ENCODE assay signal across 8 mouse cellular contexts in the genomic region with DNA sequence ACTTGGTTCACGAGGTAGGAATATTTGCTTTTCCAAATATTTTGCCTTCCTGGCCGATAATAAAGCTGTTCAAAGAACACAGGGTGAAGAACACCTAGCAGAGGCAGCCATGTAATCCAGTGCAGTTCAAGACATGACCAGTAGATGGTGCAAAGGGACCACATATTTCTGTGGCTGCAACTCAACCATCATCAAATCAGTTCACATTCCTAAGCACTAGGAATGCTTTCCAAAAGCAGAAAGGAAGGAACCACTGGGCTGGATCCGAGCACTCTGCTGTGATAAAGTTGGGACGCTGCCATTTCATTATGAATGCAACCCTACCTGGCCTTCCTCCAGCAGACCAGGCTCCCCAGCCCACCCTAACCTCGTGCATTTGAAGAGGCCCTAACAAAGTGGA.
DNase-seq lines count a peak whose midpoint lies in the region; ATAC-seq and TF ChIP-seq lines count a peak whose summit lies in the region.

No protein-coding gene starts in this region.

- no peak overlapping the region for H3K4me3 ChIP-seq in liver, adult 2 months (ENCODE audit: insufficient read depth, low read depth, low read length)
- no peak overlapping the region for H3K4me3 ChIP-seq in liver, embryonic 11.5 days (ENCODE audit: low read depth, low read length)
- H3K4me3 ChIP-seq in intestine, embryonic 15.5 days (replicated peaks) = no peak overlapping the region
- H3K4me3 ChIP-seq in midbrain, embryonic 16.5 days (ENCODE audit: low read depth, low read length) = no peak overlapping the region
- no peak overlapping the region for H3K4me3 ChIP-seq in spleen, adult 2 months (ENCODE audit: extremely low read depth, insufficient read depth, insufficient read length)

- no peak overlapping the region for H3K9ac ChIP-seq in liver, adult 2 months (ENCODE audit: low read depth, low read length)
- H3K9ac ChIP-seq in liver, embryonic 11.5 days (ENCODE audit: low read depth, low read length) = no peak overlapping the region
- no peak overlapping the region for H3K9ac ChIP-seq in intestine, embryonic 15.5 days
- no peak overlapping the region for H3K9ac ChIP-seq in midbrain, embryonic 16.5 days (ENCODE audit: low read depth, low read length)

- TF ChIP-seq POLR2A in liver, adult 2 months (IDR thresholded peaks at IDR 0.05; ENCODE audit: extremely low read depth, insufficient read depth, low read length) = no peak
- TF ChIP-seq POLR2A in spleen, adult 2 months (IDR thresholded peaks at IDR 0.05; ENCODE audit: low read depth, low read length) = no peak

- DNase-seq in liver, adult 2 months (ENCODE audit: extremely low read depth, low read depth, low spot score) = peak; percentile 58
- DNase-seq in liver, embryonic 11.5 days (ENCODE audit: low spot score) = no peak
- DNase-seq in cerebellum, postnatal 36 days = peak; percentile 74 to 92
- peak; percentile 83 to 94 for DNase-seq in frontal cortex, postnatal 36 days (ENCODE audit: low spot score in 2 of 2)
- DNase-seq in left cerebral cortex, postnatal 14 days (ENCODE audit: low spot score in 2 of 2) = peak; percentile 93 to 94
- DNase-seq in spleen, adult 2 months (ENCODE audit: low read depth in 1 of 2, low spot score in 2 of 2) = peak in 1 of 2 experiments; percentile 52

- TF ChIP-seq CTCF in liver, adult 2 months (IDR thresholded peaks at IDR 0.05; ENCODE audit: low read depth, low read length) = peak; percentile 50
- TF ChIP-seq CTCF in spleen, adult 2 months (IDR thresholded peaks at IDR 0.05; ENCODE audit: extremely low read depth, insufficient read depth, insufficient read length, insufficient replicate concordance) = peak; percentile 60; the same call in 1 of the 2 replicates

- H3K9me3 ChIP-seq in liver, embryonic 11.5 days (ENCODE audit: control insufficient read depth, low read length) = no peaks in the 10 kb centered on the region
- H3K9me3 ChIP-seq in intestine, embryonic 15.5 days = no peaks in the 10 kb centered on the region
- no peaks in the 10 kb centered on the region for H3K9me3 ChIP-seq in midbrain, embryonic 16.5 days (replicated peaks; ENCODE audit: control insufficient read depth, low read length, poor library complexity, severe bottlenecking)

- no peaks in the 10 kb centered on the region for H3K79me2 ChIP-seq in liver, adult 2 months (ENCODE audit: control insufficient read depth, insufficient read depth, low read length)

- intact Hi-C loops in left cerebral cortex, postnatal 14 days (cut with DNase I) = loop anchor here (5.0 to 10.0 kb wide), 2 partner anchors 58 to 211 kb away; no protein-coding TSS in a partner anchor

- H3K36me3 ChIP-seq in liver, adult 2 months (ENCODE audit: control insufficient read depth, insufficient read depth, low read length) = no peaks in the 10 kb centered on the region
- H3K36me3 ChIP-seq in liver, embryonic 11.5 days (ENCODE audit: control insufficient read depth, insufficient read depth, low read length) = peaks cover 9% of the 10 kb centered on the region; the same call in 1 of the 2 replicates
- 0 out of 2 replicates have a peak, but pooled peaks cover 8% of the 10 kb centered on the region for H3K36me3 ChIP-seq in intestine, embryonic 15.5 days
- H3K36me3 ChIP-seq in midbrain, embryonic 16.5 days (ENCODE audit: control insufficient read depth, insufficient read depth, low read length) = no peaks in the 10 kb centered on the region; the same call in 1 of the 2 replicates
- H3K36me3 ChIP-seq in spleen, adult 2 months (ENCODE audit: control insufficient read depth, insufficient read depth, low read length) = no peaks in the 10 kb centered on the region

- ATAC-seq in liver, embryonic 11.5 days (replicated peaks; ENCODE audit: low FRiP score) = no peak
- peak; percentile 39 for ATAC-seq in intestine, embryonic 15.5 days
- ATAC-seq in midbrain, embryonic 16.5 days = peak; percentile 82

- no peaks in the 10 kb centered on the region for H3K27me3 ChIP-seq in liver, adult 2 months (ENCODE audit: control insufficient read depth, insufficient read depth, low read length)
- no peaks in the 10 kb centered on the region for H3K27me3 ChIP-seq in liver, embryonic 11.5 days (replicated peaks; ENCODE audit: control insufficient read depth, insufficient read depth, low read length)
- no peaks in the 10 kb centered on the region for H3K27me3 ChIP-seq in intestine, embryonic 15.5 days (replicated peaks)
- H3K27me3 ChIP-seq in midbrain, embryonic 16.5 days (ENCODE audit: control insufficient read depth, insufficient read depth, low read depth, low read length) = no peaks in the 10 kb centered on the region
- H3K27me3 ChIP-seq in spleen, adult 2 months (ENCODE audit: control insufficient read depth, insufficient read depth, low read length) = no peaks in the 10 kb centered on the region

- no peak overlapping the region for H3K4me2 ChIP-seq in liver, embryonic 11.5 days
- H3K4me2 ChIP-seq in intestine, embryonic 15.5 days (replicated peaks) = no peak overlapping the region
- H3K4me2 ChIP-seq in midbrain, embryonic 16.5 days (ENCODE audit: low read length) = no peak overlapping the region

- 20% methylated on average over 5 of the region's 5 CpGs for WGBS in liver, adult 2 months
- 26% methylated on average over 5 of the region's 5 CpGs for WGBS in liver, embryonic 11.5 days
- 10% methylated on average over 5 of the region's 5 CpGs for WGBS in intestine, embryonic 15.5 days
- WGBS in midbrain, embryonic 16.5 days = 6% methylated on average over 5 of the region's 5 CpGs
- 33% methylated on average over 5 of the region's 5 CpGs for WGBS in spleen, adult 2 months

- no peaks in the 10 kb centered on the region for H3K4me1 ChIP-seq in liver, adult 2 months (ENCODE audit: control insufficient read depth, insufficient read depth, low read length)
- H3K4me1 ChIP-seq in liver, embryonic 11.5 days (replicated peaks; ENCODE audit: control insufficient read depth, insufficient read depth, low read length) = no peaks in the 10 kb centered on the region
- H3K4me1 ChIP-seq in intestine, embryonic 15.5 days (replicated peaks) = no peaks in the 10 kb centered on the region
- peaks cover 19% of the 10 kb centered on the region for H3K4me1 ChIP-seq in midbrain, embryonic 16.5 days (ENCODE audit: control insufficient read depth, insufficient read depth, low read length)
- H3K4me1 ChIP-seq in spleen, adult 2 months (ENCODE audit: control insufficient read depth, insufficient read depth, insufficient read length) = no peaks in the 10 kb centered on the region

- H3K27ac ChIP-seq in liver, adult 2 months (replicated peaks; ENCODE audit: insufficient read depth, low read depth, low read length) = no peak overlapping the region
- no peak overlapping the region for H3K27ac ChIP-seq in liver, embryonic 11.5 days (ENCODE audit: low read depth, low read length)
- H3K27ac ChIP-seq in intestine, embryonic 15.5 days = no peak overlapping the region
- peak overlapping the region; percentile 67 for H3K27ac ChIP-seq in midbrain, embryonic 16.5 days (ENCODE audit: low read length)
- no peak overlapping the region for H3K27ac ChIP-seq in spleen, adult 2 months (ENCODE audit: insufficient read depth, low read length)
